Mouse (Mus musculus) left cerebral cortex, postnatal 14 days (tissue): ENCODE results near the gene Cxcl9. TPM values are rescaled to one million over a fixed set of nuclear protein-coding genes. Genes with fewer than 3 reads are reported as not detected.
A peak's percentile ranks its signal among the peaks of the same experiment; 100 is the strongest.
"Not testable (repeated sequence)": the region's sequence is repeated elsewhere in the genome, so short reads cannot be mapped to it uniquely, and the experiment has no call there.

Source experiments
- DNase-seq, 2 experiments: peaks; one replicate each; pipeline ENCODE4 v3.0.0; 2021 to 2022; ENCODE audit warnings: low spot score in 2 of 2, mixed read lengths in 1 of 2
- intact Hi-C: fragments of 180-260 bp; cut with DNase I; formaldehyde crosslinking; loops from one replicate; pipeline ENCODE4 v1.15.1; 2025
- long read RNA-seq, 2 experiments: library from polyadenylated mRNA; stranded (forward); transcript quantifications; one replicate each; pipeline ENCODE4 v2.0.0; 2021
- total RNA-seq, 2 experiments: library from RNA; stranded (reverse); gene quantifications; 2 replicates each; pipeline ENCODE4 v1.2.3; 2021

Cxcl9 gene
- not detected for total RNA-seq
- long read RNA-seq, experiment 1 = 0 reads
- long read RNA-seq, experiment 2 = 0 reads

GRCm38 (mm10) chr5:92327929-92328328, at the start of gene Cxcl9:
Gene Cxcl9 (minus strand): TSS chr5:92328079.
- intact Hi-C loops = no loop called here
- no peak for DNase-seq

GRCm38 (mm10) chr5:92376795-92377405, 49.0 kb upstream of the Cxcl9 start:
- intact Hi-C loops = no loop called here
- DNase-seq = no peak

- no peak for DNase-seq
- intact Hi-C loops = no loop called here
Observed at GRCm38 (mm10) chr5:92375368-92375767, 47.5 kb upstream of the Cxcl9 start.

- intact Hi-C loops = no loop called here
- no peak for DNase-seq
Observed at GRCm38 (mm10) chr5:92374721-92375142, 46.9 kb upstream of the Cxcl9 start.

GRCm38 (mm10) chr5:92372605-92373004, 44.7 kb upstream of the Cxcl9 start:
- DNase-seq = no peak
- intact Hi-C loops = no loop called here

DNA sequence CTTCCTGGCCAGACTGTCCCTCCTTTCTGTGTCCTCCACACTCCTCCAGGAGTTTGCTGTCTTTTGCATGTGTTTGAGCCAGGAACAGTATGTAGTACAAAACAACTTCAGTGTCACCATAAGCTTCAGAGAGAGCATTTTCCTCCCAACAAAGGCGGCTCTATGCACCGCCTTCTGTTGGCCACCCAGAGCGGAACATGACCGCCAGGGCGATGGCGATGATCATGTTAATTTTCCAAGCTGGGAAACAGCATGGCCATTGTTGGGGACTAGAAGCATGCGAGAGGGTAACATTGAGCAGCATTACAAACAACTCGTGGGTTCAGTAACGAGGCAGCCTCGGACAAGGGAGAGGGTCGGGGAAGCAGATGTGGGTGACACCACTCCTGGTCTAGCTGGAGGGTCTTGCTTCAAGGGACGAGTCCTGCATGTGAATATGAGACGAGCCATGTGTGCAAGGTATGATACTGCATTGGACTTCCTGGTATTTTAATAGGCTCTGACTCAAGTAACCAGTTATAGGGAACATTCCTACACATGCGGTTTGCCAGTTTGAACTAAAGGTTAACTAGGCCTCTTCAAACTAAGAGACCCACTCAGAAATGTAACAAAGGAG, 43.6 kb upstream of the Cxcl9 start:
- no peak for DNase-seq

GRCm38 (mm10) chr5:92370891-92371290, 43.0 kb upstream of the Cxcl9 start:
- no peak for DNase-seq
- intact Hi-C loops = no loop called here

More for the DNA sequence above, 43.6 kb upstream of the Cxcl9 start:
- intact Hi-C loops = no loop called here

DNA sequence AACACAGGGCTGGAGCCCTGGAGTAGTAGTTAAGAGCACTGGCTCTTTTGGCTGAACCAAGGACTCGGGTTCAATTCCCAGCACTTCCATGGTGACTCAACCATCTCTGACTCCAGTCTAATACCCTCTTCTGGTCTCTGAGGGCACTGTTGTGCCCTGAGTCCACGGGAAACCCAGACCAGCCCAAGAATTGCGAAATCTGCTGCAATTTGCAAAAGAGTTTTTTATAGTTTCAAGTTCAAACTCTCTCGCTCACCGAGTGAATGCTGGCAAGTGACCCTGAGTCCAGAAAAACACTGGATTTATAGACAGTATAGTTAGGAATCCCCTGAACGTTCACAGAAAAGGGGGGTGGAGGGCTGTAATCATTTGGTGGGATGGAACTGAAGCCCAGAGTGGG, 42.5 kb upstream of the Cxcl9 start:
- DNase-seq = no peak
- intact Hi-C loops = no loop called here

- DNase-seq = peak; percentile 55 to 72
- intact Hi-C loops = no loop called here
Observed at GRCm38 (mm10) chr5:92369151-92369994, 41.5 kb upstream of the Cxcl9 start.

DNA sequence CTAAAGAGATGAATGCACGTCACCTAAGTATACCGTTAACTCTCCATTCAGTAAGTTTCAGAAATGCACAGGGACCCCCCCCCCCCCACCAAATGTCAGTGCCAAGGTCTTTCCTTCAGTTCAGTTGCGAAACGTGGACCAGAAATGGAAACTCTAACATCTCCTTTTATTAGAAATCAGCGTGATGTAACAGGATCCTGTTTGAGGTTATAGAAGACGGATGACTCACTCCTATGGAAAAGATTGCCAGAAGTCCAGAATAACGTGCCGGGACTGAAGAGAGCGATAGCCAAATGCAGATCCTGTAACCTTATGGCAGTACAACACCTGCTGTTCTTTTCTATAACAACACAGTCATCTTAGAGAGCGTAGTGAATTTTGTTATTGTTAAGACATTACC, 40.5 kb upstream of the Cxcl9 start:
- intact Hi-C loops = no loop called here
- DNase-seq = no peak

DNA sequence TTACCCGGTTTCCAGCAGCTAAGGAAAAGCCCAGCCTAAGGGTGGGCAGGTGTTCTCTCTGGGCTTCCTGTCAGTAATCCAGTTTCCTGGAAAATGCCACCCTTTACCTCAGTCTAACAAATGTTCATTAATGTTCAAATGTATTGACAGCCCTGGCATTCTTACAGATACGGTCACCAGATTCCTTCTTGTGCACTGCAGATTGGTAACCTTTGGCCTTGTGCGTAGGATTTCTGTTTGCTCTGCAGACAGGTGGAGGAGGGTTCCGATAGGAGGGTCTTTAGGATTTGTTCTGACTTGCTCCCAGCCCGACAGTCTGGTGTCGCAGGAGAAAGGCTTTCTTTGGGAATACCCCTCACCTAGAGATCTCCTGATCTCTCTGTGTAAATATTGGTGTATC, 38.7 kb upstream of the Cxcl9 start:
- DNase-seq = no peak
- intact Hi-C loops = no loop called here

DNA sequence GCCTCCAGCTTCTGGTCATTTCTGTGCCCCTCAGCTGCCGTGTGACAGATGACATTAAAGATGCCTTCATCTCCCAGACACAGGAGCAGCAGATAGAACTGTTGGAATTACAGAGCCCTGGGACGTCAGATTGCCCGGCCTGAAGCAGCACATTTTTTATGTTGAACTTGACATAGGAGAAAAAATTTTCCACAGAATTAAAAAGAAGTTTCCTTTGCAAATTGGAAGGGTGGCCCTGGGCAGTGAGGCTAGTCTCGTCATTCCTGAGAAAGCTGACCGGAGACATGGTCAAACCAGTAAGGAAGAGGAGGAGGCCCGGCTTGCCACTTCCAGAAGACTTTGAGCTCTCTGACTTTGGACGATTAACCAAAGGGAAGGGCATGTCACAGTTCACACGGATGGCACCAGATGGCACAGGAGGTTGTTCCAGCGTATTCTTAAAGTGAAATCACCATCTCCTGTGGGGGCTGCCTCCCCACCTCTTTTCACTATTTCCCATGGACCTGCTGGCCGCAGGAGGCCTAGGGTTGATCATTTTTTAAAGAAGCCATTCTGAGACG, 37.3 kb upstream of the Cxcl9 start:
- intact Hi-C loops = no loop called here
- DNase-seq = no peak

GRCm38 (mm10) chr5:92364011-92364410, 36.1 kb upstream of the Cxcl9 start:
- no peak for DNase-seq
- intact Hi-C loops = no loop called here

- no peak for DNase-seq
- intact Hi-C loops = no loop called here
Observed at GRCm38 (mm10) chr5:92363179-92363578, 35.3 kb upstream of the Cxcl9 start.

GRCm38 (mm10) chr5:92358767-92359455, 31.0 kb upstream of the Cxcl9 start:
- intact Hi-C loops = no loop called here
- no peak for DNase-seq

DNA sequence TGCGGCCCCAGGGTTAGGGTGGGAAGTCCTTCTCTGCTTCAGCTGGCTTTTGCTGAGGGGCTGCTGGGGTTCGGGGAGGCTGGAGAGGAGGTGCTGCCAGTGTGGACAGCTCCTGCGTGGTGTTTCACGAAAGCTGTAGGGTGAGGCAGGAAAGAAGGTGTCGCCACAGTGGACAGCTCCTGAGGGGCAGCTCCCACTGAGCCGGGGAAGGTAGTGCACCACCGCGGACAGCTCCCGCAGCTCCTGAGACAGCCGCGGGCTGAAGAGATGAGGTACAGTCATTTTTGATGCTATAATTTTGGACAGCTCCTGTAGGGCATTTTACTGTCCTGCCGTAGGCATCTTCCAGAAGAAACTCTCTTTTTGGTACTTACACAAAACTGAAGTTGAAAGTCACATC, 30.2 kb upstream of the Cxcl9 start:
- intact Hi-C loops = no loop called here
- no peak for DNase-seq

- intact Hi-C loops = no loop called here
- no peak for DNase-seq
Observed at GRCm38 (mm10) chr5:92353517-92353916, 25.6 kb upstream of the Cxcl9 start.

GRCm38 (mm10) chr5:92352716-92353115, 24.8 kb upstream of the Cxcl9 start:
- intact Hi-C loops, DNase-seq: not testable (repeated sequence)

- intact Hi-C loops = no loop called here
- DNase-seq = no peak
Observed at GRCm38 (mm10) chr5:92349731-92350130, 21.9 kb upstream of the Cxcl9 start.
